Mouse (Mus musculus) lung, embryonic 16.5 days (tissue): Measurements from ENCODE around the gene Lsm11. TPM values are rescaled to one million over a fixed set of nuclear protein-coding genes. Genes with fewer than 3 reads are reported as not detected.

Experiments
- ATAC-seq: fragments of 200-750 bp; cut with Nextera tagmentation; 2 replicates; pipeline ENCODE4 v1.8.0; 2017; ENCODE audit warnings: low read depth, mild to moderate bottlenecking, moderate library complexity
- H3K27ac ChIP-seq: fragments of 300-500 bp; sonication (generic); 2 replicates; pipeline ENCODE4 v1.5.1; 2014; ENCODE audit warnings: mild to moderate bottlenecking, control low read depth, low read length
- H3K27me3 ChIP-seq: fragments of 300-500 bp; sonication (generic); 2 replicates; pipeline ENCODE4 v1.6.1; 2014; ENCODE audit warnings: low read depth, low read length, mixed read lengths; ENCODE audit not compliant: control insufficient read depth, insufficient read depth
- H3K36me3 ChIP-seq: fragments of 300-500 bp; sonication (generic); 2 replicates; pipeline ENCODE4 v1.6.1; 2014; ENCODE audit warnings: low read length; ENCODE audit not compliant: control insufficient read depth, insufficient read depth
- H3K4me1 ChIP-seq: fragments of 300-500 bp; sonication (generic); replicated peaks from 2 replicates; pipeline ENCODE4 v1.6.1; 2014; ENCODE audit warnings: low read length, mixed read lengths; ENCODE audit not compliant: control insufficient read depth, insufficient read depth
- H3K4me2 ChIP-seq: fragments of 300-500 bp; sonication (generic); 2 replicates; pipeline ENCODE4 v1.6.1; 2014; ENCODE audit warnings: low read depth, low read length, control low read depth
- H3K4me3 ChIP-seq: fragments of 300-500 bp; sonication (generic); 2 replicates; pipeline ENCODE4 v1.5.1; 2014; ENCODE audit warnings: mild to moderate bottlenecking, low read length, control low read depth
- H3K9ac ChIP-seq: fragments of 300-500 bp; sonication (generic); 2 replicates; pipeline ENCODE4 v1.6.1; 2014; ENCODE audit warnings: low read length, control low read depth
- H3K9me3 ChIP-seq: fragments of 300-500 bp; sonication (generic); 2 replicates; pipeline ENCODE4 v1.6.1; 2016; ENCODE audit warnings: low read length; ENCODE audit not compliant: control insufficient read depth
- WGBS: fragments of 180-500 bp; shearing (Covaris S2); extraction: QIAGEN DNeasy Blood & Tissue Kit; methylation state at CpG from one replicate; pipeline ENCODE4 v1.1.7; 2014; 5-methylcytosine and 5-hydroxymethylcytosine counted together
- polyA plus RNA-seq: library from polyadenylated mRNA; unstranded; fragments of >200 nt; fragmentation: Nextera tagmentation; extraction: Ambion mirVana; gene quantifications from 2 replicates; pipeline ENCODE4 v1.2.1, GENCODE M21; 2015

The Lsm11 gene
- polyA plus RNA-seq, 1 experiment from 2014 or later, result 4.3 TPM

- Histone ChIP-seq H3K36me3 (no peaks in the 10 kb centered on the region), H3K27me3 (no peaks in the 10 kb centered on the region), H3K4me1 (no peaks in the 10 kb centered on the region), H3K4me3 (no peak overlapping the region), H3K4me2 (no peak overlapping the region), H3K27ac (no peak overlapping the region), H3K9me3 (no peaks in the 10 kb centered on the region), H3K9ac (no peak overlapping the region)
- 84% methylated on average over 6 of the region's 6 CpGs for WGBS
- ATAC-seq, result no peak
Measured at GRCm38 (mm10) chr11:45918018-45918417, 26.7 kb downstream of the Lsm11 start.

- no peak overlapping the region for H3K27ac ChIP-seq
- no peak for ATAC-seq
- no peaks in the 10 kb centered on the region for H3K4me1 ChIP-seq
- H3K4me3 ChIP-seq, result no peak overlapping the region
- 82% methylated on average over 10 of the region's 10 CpGs for WGBS
- H3K4me2 ChIP-seq, result no peak overlapping the region
- no peak overlapping the region for H3K9ac ChIP-seq
- H3K36me3 ChIP-seq, result peaks cover 6% of the 10 kb centered on the region; the same call in 1 of the 2 replicates
- H3K9me3 ChIP-seq, result no peaks in the 10 kb centered on the region
- no peaks in the 10 kb centered on the region for H3K27me3 ChIP-seq
Measured at GRCm38 (mm10) chr11:45916196-45916595, 28.5 kb downstream of the Lsm11 start.

- H3K27ac ChIP-seq, result no peak overlapping the region
- no peaks in the 10 kb centered on the region for H3K4me1 ChIP-seq
- peaks cover 43% of the 10 kb centered on the region for H3K36me3 ChIP-seq
- H3K9ac ChIP-seq, result no peak overlapping the region
- H3K4me2 ChIP-seq, result no peak overlapping the region
- H3K27me3 ChIP-seq, result no peaks in the 10 kb centered on the region
- 93% methylated on average over 5 of the region's 5 CpGs for WGBS
- H3K4me3 ChIP-seq, result no peak overlapping the region
- no peak for ATAC-seq
- H3K9me3 ChIP-seq, result no peaks in the 10 kb centered on the region
Measured at GRCm38 (mm10) chr11:45910701-45911100, 34.0 kb downstream of the Lsm11 start.

- Histone ChIP-seq H3K9me3 (no peaks in the 10 kb centered on the region), H3K36me3 (peaks cover 45% of the 10 kb centered on the region), H3K4me3 (no peak overlapping the region), H3K4me1 (no peaks in the 10 kb centered on the region), H3K27me3 (no peaks in the 10 kb centered on the region), H3K9ac (no peak overlapping the region), H3K27ac (no peak overlapping the region), H3K4me2 (no peak overlapping the region)
- ATAC-seq, result no peak
- 95% methylated on average over 7 of the region's 7 CpGs for WGBS
Measured at GRCm38 (mm10) chr11:45908894-45909293, 35.8 kb downstream of the Lsm11 start.

- WGBS, result 85% methylated on average over 7 of the region's 7 CpGs
- H3K27me3 ChIP-seq, result no peaks in the 10 kb centered on the region
- ATAC-seq, result no peak
- H3K4me1 ChIP-seq, result no peaks in the 10 kb centered on the region
- H3K9me3 ChIP-seq, result no peaks in the 10 kb centered on the region
- no peak overlapping the region for H3K9ac ChIP-seq
- peaks cover 52% of the 10 kb centered on the region for H3K36me3 ChIP-seq
- H3K27ac ChIP-seq, result no peak overlapping the region
- H3K4me3 ChIP-seq, result no peak overlapping the region
- no peak overlapping the region for H3K4me2 ChIP-seq
Measured at GRCm38 (mm10) chr11:45908070-45908469, 36.7 kb downstream of the Lsm11 start.

GRCm38 (mm10) chr11:45907301-45907700, 37.4 kb downstream of the Lsm11 start:
- no peak overlapping the region for H3K4me3 ChIP-seq
- no peaks in the 10 kb centered on the region for H3K27me3 ChIP-seq
- 67% methylated on average over 5 of the region's 5 CpGs for WGBS
- no peaks in the 10 kb centered on the region for H3K4me1 ChIP-seq
- H3K36me3 ChIP-seq, result peaks cover 55% of the 10 kb centered on the region
- H3K27ac ChIP-seq, result no peak overlapping the region
- H3K4me2 ChIP-seq, result no peak overlapping the region
- no peak overlapping the region for H3K9ac ChIP-seq
- no peak for ATAC-seq
- H3K9me3 ChIP-seq, result no peaks in the 10 kb centered on the region

- no peak overlapping the region for H3K4me3 ChIP-seq
- WGBS, result 81% methylated on average over 8 of the region's 8 CpGs
- H3K27ac ChIP-seq, result no peak overlapping the region
- H3K9ac ChIP-seq, result no peak overlapping the region
- no peak overlapping the region for H3K4me2 ChIP-seq
- no peaks in the 10 kb centered on the region for H3K27me3 ChIP-seq
- peaks cover 51% of the 10 kb centered on the region for H3K36me3 ChIP-seq
- no peaks in the 10 kb centered on the region for H3K4me1 ChIP-seq
- no peak for ATAC-seq
- no peaks in the 10 kb centered on the region for H3K9me3 ChIP-seq
Measured at GRCm38 (mm10) chr11:45906109-45906786, 38.5 kb downstream of the Lsm11 start.

GRCm38 (mm10) chr11:45900233-45901015, 44.3 kb downstream of the Lsm11 start:
- 71% methylated on average over 11 of the region's 11 CpGs for WGBS
- Histone ChIP-seq H3K27ac (no peak overlapping the region), H3K9ac (no peak overlapping the region), H3K4me1 (no peaks in the 10 kb centered on the region), H3K4me2 (no peak overlapping the region), H3K36me3 (peaks cover 24% of the 10 kb centered on the region), H3K9me3 (no peaks in the 10 kb centered on the region), H3K27me3 (no peaks in the 10 kb centered on the region), H3K4me3 (no peak overlapping the region)
- ATAC-seq, result no peak

GRCm38 (mm10) chr11:45897392-45897791, 47.3 kb downstream of the Lsm11 start:
- Histone ChIP-seq H3K27me3 (no peaks in the 10 kb centered on the region), H3K4me2 (no peak overlapping the region), H3K9me3 (no peaks in the 10 kb centered on the region), H3K27ac (no peak overlapping the region), H3K36me3 (peaks cover 38% of the 10 kb centered on the region), H3K4me3 (no peak overlapping the region), H3K9ac (no peak overlapping the region), H3K4me1 (no peaks in the 10 kb centered on the region)
- 93% methylated on average over 2 of the region's 2 CpGs for WGBS
- ATAC-seq, result no peak
